Mouse (Mus musculus): Measurements from ENCODE around the gene Spats2l.

The Spats2l gene

GRCm38 (mm10) chr1:57774001-57774667 is at the start of gene Spats2l:
TSS of gene Spats2l (plus strand) at chr1:57774162.
- DNase-seq = peak; percentile 42

GRCm38 (mm10) chr1:57725268-57725667 is 48.7 kb upstream of the Spats2l start:
- DNase-seq = no peak

- DNase-seq = no peak
Observed at GRCm38 (mm10) chr1:57735877-57736276, 38.1 kb upstream of the Spats2l start.

- DNase-seq = peak; percentile 33
Observed at GRCm38 (mm10) chr1:57741740-57742139, 32.2 kb upstream of the Spats2l start.

GRCm38 (mm10) chr1:57742266-57742665 is 31.7 kb upstream of the Spats2l start:
- DNase-seq = no peak

GRCm38 (mm10) chr1:57751781-57752180 is 22.2 kb upstream of the Spats2l start:
- DNase-seq = no peak

GRCm38 (mm10) chr1:57766396-57766795 is 7.6 kb upstream of the Spats2l start:
- DNase-seq = no peak

- DNase-seq = no peak
Observed at GRCm38 (mm10) chr1:57773326-57773725, 636 bp upstream of the Spats2l start.

- DNase-seq = peak; percentile 80
Observed at GRCm38 (mm10) chr1:57774668-57775495, 920 bp downstream of the Spats2l start.

- DNase-seq = no peak
Observed at GRCm38 (mm10) chr1:57775496-57775790, 1.5 kb downstream of the Spats2l start.

GRCm38 (mm10) chr1:57776671-57777281 is 2.8 kb downstream of the Spats2l start:
- DNase-seq = no peak

GRCm38 (mm10) chr1:57784300-57784699 is 10.3 kb downstream of the Spats2l start:
- DNase-seq = no peak

GRCm38 (mm10) chr1:57789831-57790230 is 15.9 kb downstream of the Spats2l start:
- no peak for DNase-seq

- peak; percentile 7 for DNase-seq
Observed at GRCm38 (mm10) chr1:57792212-57792611, 18.2 kb downstream of the Spats2l start.

GRCm38 (mm10) chr1:57795838-57796237 is 21.9 kb downstream of the Spats2l start:
- no peak for DNase-seq

- DNase-seq = no peak
Observed at GRCm38 (mm10) chr1:57799398-57799797, 25.4 kb downstream of the Spats2l start.

GRCm38 (mm10) chr1:57800846-57801245 is 26.9 kb downstream of the Spats2l start:
- no peak for DNase-seq

- DNase-seq = no peak
Observed at GRCm38 (mm10) chr1:57806126-57806525, 32.2 kb downstream of the Spats2l start.

GRCm38 (mm10) chr1:57807882-57808281 is 33.9 kb downstream of the Spats2l start:
- DNase-seq = no peak

GRCm38 (mm10) chr1:57810221-57810620 is 36.3 kb downstream of the Spats2l start:
- DNase-seq = no peak

- no peak for DNase-seq
Observed at GRCm38 (mm10) chr1:57817103-57817502, 43.1 kb downstream of the Spats2l start.

GRCm38 (mm10) chr1:57820428-57820997 is 46.6 kb downstream of the Spats2l start:
- DNase-seq = no peak

GRCm38 (mm10) chr1:57824966-57825759 is 51.2 kb downstream of the Spats2l start:
- DNase-seq = no peak

Measured in lung, postnatal 10 days (tissue).